Mouse (Mus musculus): Measurements from ENCODE around the gene Gm29427. TPM values are rescaled to one million over a fixed set of nuclear protein-coding genes. Genes with fewer than 3 reads are reported as not detected.

The Gm29427 gene
- polyA plus RNA-seq, 1 experiment, result not detected

DNA sequence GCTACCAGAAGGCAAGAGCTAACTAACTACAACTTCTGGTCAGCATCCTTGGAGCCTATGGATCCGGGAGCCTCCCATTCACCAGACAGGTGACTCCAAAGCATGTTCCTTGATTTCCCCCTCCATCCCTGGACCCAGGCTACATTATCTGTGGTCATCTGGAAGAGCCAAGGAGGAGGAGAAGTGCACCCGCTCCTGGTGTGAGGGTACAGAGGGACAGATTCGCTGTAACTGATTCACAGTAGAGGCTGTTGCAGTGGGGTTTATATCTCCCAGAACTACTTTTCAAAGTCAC, 566 bp upstream of the Gm29427 start:
- TF ChIP-seq CTCF (IDR thresholded peaks at IDR 0.05; ENCODE audit: low read depth, low read length), result no peak
- no peak for TF ChIP-seq POLR2A (IDR thresholded peaks at IDR 0.05; ENCODE audit: borderline replicate concordance, low read depth, low read length)
- Histone ChIP-seq H3K4me1 (ENCODE audit: control insufficient read depth, insufficient read depth, low read length) (peaks cover 14% of the 10 kb centered on the region), H3K4me3 (ENCODE audit: insufficient read depth, low read length) (peak overlapping the region; percentile 89), H3K27ac (ENCODE audit: insufficient read depth, low read depth, low read length) (peak overlapping the region; percentile 60)

- Histone ChIP-seq H3K4me1 (ENCODE audit: control insufficient read depth, insufficient read depth, low read length) (peaks cover 16% of the 10 kb centered on the region), H3K4me3 (ENCODE audit: insufficient read depth, low read length) (no peak overlapping the region)
- TF ChIP-seq POLR2A (IDR thresholded peaks at IDR 0.05; ENCODE audit: borderline replicate concordance, low read depth, low read length) (no peak), CTCF (IDR thresholded peaks at IDR 0.05; ENCODE audit: low read depth, low read length) (no peak)
These were observed 1.6 kb downstream of the Gm29427 start for GRCm38 (mm10) chr1:130714046-130714445.

DNA sequence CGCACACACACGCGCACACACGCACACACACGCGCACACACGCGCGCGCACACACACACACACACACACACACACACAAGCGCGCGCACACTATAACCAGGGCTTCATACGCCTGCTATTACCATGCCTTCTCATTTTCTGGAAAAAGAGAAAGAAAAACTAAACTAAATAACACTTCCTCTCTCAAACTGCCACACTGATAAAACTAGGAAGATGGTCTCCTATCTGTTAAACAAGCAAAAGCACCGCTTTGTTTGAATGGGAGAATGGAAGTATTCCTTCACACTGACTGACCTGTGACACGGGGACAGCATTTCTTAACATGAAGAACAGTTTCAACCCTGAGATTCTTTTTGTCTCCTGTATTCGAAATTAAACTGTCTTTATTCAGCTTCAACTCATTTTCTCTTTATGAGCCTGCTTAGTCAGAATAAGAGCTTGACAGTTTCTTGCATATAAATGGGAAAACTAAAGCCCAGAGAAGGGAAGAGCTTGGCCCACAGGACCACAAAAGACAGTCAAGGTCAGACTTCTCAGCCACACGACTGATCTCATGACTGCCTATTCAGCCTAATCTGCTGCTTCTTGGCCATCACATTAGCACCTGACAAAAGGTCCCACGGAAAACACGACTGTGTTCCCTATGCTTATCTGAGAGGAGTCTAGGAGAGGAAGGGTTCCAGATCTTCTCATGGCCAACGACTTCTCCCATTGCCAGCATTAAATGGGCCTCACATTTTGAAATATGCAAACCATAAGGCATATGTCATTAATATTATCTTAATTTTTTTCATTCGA, 5.1 kb downstream of the Gm29427 start:
- H3K4me1 ChIP-seq (ENCODE audit: control insufficient read depth, insufficient read depth, low read length), result peaks cover 16% of the 10 kb centered on the region
- no peak for TF ChIP-seq CTCF (IDR thresholded peaks at IDR 0.05; ENCODE audit: low read depth, low read length)
- no peak for TF ChIP-seq POLR2A (IDR thresholded peaks at IDR 0.05; ENCODE audit: borderline replicate concordance, low read depth, low read length)
- H3K27ac ChIP-seq (ENCODE audit: insufficient read depth, low read depth, low read length), result no peak overlapping the region
- H3K4me3 ChIP-seq (ENCODE audit: insufficient read depth, low read length), result no peak overlapping the region

More at GRCm38 (mm10) chr1:130714046-130714445, 1.6 kb downstream of the Gm29427 start:
- no peak overlapping the region for H3K27ac ChIP-seq (ENCODE audit: insufficient read depth, low read depth, low read length)

GRCm38 (mm10) chr1:130703613-130704012, 12.0 kb downstream of the Gm29427 start:
- no peak for TF ChIP-seq POLR2A (IDR thresholded peaks at IDR 0.05; ENCODE audit: borderline replicate concordance, low read depth, low read length)
- Histone ChIP-seq H3K4me1 (ENCODE audit: control insufficient read depth, insufficient read depth, low read length) (peaks cover 4% of the 10 kb centered on the region), H3K27ac (ENCODE audit: insufficient read depth, low read depth, low read length) (no peak overlapping the region), H3K4me3 (ENCODE audit: insufficient read depth, low read length) (no peak overlapping the region)

- TF ChIP-seq POLR2A (IDR thresholded peaks at IDR 0.05; ENCODE audit: borderline replicate concordance, low read depth, low read length), result no peak
- TF ChIP-seq CTCF (IDR thresholded peaks at IDR 0.05; ENCODE audit: low read depth, low read length), result no peak
- no peak overlapping the region for H3K27ac ChIP-seq (ENCODE audit: insufficient read depth, low read depth, low read length)
- no peak overlapping the region for H3K4me3 ChIP-seq (ENCODE audit: insufficient read depth, low read length)
- H3K4me1 ChIP-seq (ENCODE audit: control insufficient read depth, insufficient read depth, low read length), result peaks cover 4% of the 10 kb centered on the region
These were observed 13.6 kb downstream of the Gm29427 start for GRCm38 (mm10) chr1:130701976-130702375.

DNA sequence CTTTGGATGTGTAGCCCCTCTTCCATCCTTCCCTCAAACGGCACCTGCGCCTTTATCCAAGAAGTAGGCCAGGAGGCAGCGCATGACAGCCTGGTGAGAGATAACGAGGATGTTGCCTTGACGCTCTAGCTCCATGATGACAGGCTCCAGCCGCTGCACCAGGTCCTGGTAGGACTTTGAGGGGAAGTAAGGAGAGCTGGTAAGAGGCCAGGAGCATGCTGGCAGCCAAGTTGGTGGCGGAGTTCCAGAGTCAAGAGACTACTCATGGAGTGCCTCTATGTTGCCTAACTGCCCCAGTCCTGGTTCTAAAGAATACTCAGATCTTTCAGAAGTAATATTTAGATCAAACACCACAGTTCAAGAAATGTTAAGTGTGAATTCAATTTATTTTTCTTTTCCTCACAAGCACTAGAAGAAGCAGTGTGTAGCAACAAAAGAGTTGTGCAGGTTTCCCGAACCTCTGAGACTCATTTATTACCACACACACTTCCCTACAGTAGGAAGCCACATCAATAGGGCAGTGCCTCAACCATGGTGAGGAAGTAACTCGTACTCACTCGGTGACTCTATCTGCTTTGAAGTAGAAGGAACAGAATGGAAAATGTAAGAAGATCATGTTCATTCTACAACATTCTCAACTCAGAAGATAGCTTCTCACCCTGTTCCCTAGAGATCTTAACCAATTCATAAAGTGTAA, 15.5 kb downstream of the Gm29427 start:
- peaks cover 4% of the 10 kb centered on the region for H3K4me1 ChIP-seq (ENCODE audit: control insufficient read depth, insufficient read depth, low read length)
- no peak overlapping the region for H3K4me3 ChIP-seq (ENCODE audit: insufficient read depth, low read length)
- TF ChIP-seq POLR2A (IDR thresholded peaks at IDR 0.05; ENCODE audit: borderline replicate concordance, low read depth, low read length) (no peak), CTCF (IDR thresholded peaks at IDR 0.05; ENCODE audit: low read depth, low read length) (no peak)
- H3K27ac ChIP-seq (ENCODE audit: insufficient read depth, low read depth, low read length), result no peak overlapping the region

DNA sequence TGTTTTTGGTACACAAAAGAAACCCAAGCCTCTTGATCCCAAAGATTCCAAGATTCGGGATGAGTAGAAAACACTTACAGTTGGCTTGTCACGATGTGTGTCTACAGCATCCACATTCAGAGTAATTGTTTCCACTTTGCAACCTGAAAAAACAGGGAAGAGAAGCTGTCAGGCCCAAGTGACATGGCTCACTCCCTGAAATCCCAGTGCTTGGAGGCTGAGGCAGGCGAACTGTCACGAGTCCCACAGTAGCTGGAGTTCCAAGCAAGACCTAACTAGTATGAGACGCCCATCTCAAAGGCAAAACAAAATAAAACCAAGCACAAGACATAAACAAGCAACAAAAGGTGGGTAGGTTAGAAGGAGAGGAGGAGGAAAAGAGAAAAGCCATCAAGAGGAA, 17.0 kb downstream of the Gm29427 start:
- Histone ChIP-seq H3K4me1 (ENCODE audit: control insufficient read depth, insufficient read depth, low read length) (peaks cover 4% of the 10 kb centered on the region), H3K4me3 (ENCODE audit: insufficient read depth, low read length) (no peak overlapping the region), H3K27ac (ENCODE audit: insufficient read depth, low read depth, low read length) (no peak overlapping the region)
- TF ChIP-seq CTCF (IDR thresholded peaks at IDR 0.05; ENCODE audit: low read depth, low read length) (no peak), POLR2A (IDR thresholded peaks at IDR 0.05; ENCODE audit: borderline replicate concordance, low read depth, low read length) (no peak)

DNA sequence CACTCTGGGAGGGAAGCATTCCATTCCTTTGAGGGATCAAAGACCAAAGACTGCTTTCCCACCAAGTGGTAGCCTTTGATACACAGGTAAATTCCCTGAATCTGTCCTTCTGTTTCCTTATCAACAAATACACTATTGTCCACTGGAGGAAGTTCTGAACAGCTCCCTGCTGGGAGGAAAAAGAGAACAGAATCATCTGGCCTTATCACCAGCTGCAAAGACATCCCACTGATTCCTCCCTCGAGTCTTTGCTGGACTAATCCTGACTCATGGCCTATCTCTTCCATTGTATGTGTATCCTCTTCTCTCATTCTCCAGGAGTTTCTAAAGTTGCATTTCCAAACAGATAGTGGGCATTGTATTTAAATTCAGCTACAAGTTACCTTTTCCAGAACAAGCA, 31.7 kb downstream of the Gm29427 start:
- Histone ChIP-seq H3K27ac (ENCODE audit: insufficient read depth, low read depth, low read length) (no peak overlapping the region), H3K4me3 (ENCODE audit: insufficient read depth, low read length) (no peak overlapping the region)
- no peak for TF ChIP-seq POLR2A (IDR thresholded peaks at IDR 0.05; ENCODE audit: borderline replicate concordance, low read depth, low read length)
- TF ChIP-seq CTCF (IDR thresholded peaks at IDR 0.05; ENCODE audit: low read depth, low read length), result no peak

DNA sequence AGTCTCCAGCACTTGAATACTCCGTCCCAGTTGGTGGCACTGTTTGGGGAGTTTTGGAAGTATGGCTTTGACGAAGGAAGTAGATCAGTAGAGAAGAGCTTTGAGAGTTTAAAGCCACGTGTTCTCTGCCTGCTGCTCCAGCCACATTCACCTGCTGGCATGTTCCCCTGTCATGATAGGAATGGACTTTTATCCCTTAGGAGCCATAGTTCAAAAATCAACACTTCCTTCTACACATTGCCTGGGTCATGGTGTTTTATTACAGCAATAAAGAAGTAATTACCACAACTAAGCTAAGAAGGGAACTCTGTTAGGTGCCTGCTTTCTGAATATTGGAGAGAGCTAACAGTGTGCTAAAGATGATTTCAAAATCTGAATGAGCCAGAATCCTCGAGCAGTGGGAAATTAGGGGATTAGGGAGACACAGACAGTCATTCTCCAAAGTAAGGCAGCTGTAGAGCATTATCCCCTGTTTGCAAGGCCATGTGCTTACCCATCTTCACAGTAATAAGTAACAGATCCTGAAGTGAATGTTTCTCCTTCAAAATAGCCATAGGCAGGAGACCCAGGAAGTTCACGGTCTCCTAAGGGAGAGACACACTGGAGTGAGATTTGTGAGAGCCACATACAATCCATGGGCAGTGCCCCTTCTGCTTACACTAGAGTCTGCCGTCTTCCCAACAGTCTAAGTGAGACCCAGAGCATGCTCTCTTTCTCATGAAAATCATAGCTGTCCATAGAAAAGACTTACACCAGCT, 33.8 kb downstream of the Gm29427 start:
- Histone ChIP-seq H3K27ac (ENCODE audit: insufficient read depth, low read depth, low read length) (no peak overlapping the region), H3K4me3 (ENCODE audit: insufficient read depth, low read length) (no peak overlapping the region), H3K4me1 (ENCODE audit: control insufficient read depth, insufficient read depth, low read length) (peaks cover 3% of the 10 kb centered on the region; the same call in 1 of the 2 replicates)
- TF ChIP-seq POLR2A (IDR thresholded peaks at IDR 0.05; ENCODE audit: borderline replicate concordance, low read depth, low read length) (no peak), CTCF (IDR thresholded peaks at IDR 0.05; ENCODE audit: low read depth, low read length) (no peak)

More for the DNA sequence above, 31.7 kb downstream of the Gm29427 start:
- H3K4me1 ChIP-seq (ENCODE audit: control insufficient read depth, insufficient read depth, low read length), result peaks cover 3% of the 10 kb centered on the region; the same call in 1 of the 2 replicates

All from bone marrow macrophage, adult 2 months (primary cell).